Mouse (Mus musculus) limb, embryonic 12.5 days (tissue): Measurements from ENCODE around the gene Zfp936. TPM values are rescaled to one million over a fixed set of nuclear protein-coding genes. Genes with fewer than 3 reads are reported as not detected.
A peak's percentile ranks its signal among the peaks of the same experiment; 100 is the strongest.
"Not testable (repeated sequence)": the region's sequence is repeated elsewhere in the genome, so short reads cannot be mapped to it uniquely, and the experiment has no call there.

ENCODE experiments used
- ATAC-seq: fragments of 200-750 bp; cut with Nextera tagmentation; 2 replicates; pipeline ENCODE4 v1.8.0; 2017; ENCODE audit warnings: low read depth, moderate TSS enrichment; ENCODE audit not compliant: insufficient number of reproducible peaks, insufficient read depth, low FRiP score, low TSS enrichment
- H3K27ac ChIP-seq: fragments of 300-500 bp; sonication (generic); 2 replicates; pipeline ENCODE4 v1.5.1; 2016; ENCODE audit warnings: mild to moderate bottlenecking, moderate library complexity
- H3K27me3 ChIP-seq: fragments of 300-500 bp; sonication (generic); 2 replicates; pipeline ENCODE4 v1.6.1; 2016; ENCODE audit warnings: mild to moderate bottlenecking, moderate library complexity
- H3K36me3 ChIP-seq: fragments of 300-500 bp; sonication (generic); 2 replicates; pipeline ENCODE4 v1.6.1; 2016; ENCODE audit warnings: mild to moderate bottlenecking, moderate library complexity
- H3K4me1 ChIP-seq: fragments of 300-500 bp; sonication (generic); replicated peaks from 2 replicates; pipeline ENCODE4 v1.6.1; 2016
- H3K4me2 ChIP-seq: fragments of 300-500 bp; sonication (generic); 2 replicates; pipeline ENCODE4 v1.6.1; 2016; ENCODE audit warnings: mild to moderate bottlenecking, moderate library complexity
- H3K4me3 ChIP-seq: fragments of 300-500 bp; sonication (generic); replicated peaks from 2 replicates; pipeline ENCODE4 v1.5.1; 2016; ENCODE audit warnings: mild to moderate bottlenecking
- H3K9ac ChIP-seq: fragments of 300-500 bp; sonication (generic); replicated peaks from 2 replicates; pipeline ENCODE4 v1.6.1; 2016; ENCODE audit warnings: mild to moderate bottlenecking, moderate library complexity
- H3K9me3 ChIP-seq: fragments of 300-500 bp; sonication (generic); 2 replicates; pipeline ENCODE4 v1.6.1; 2016; ENCODE audit warnings: mild to moderate bottlenecking, moderate library complexity
- WGBS: fragments of 180-500 bp; shearing (Covaris S2); methylation state at CpG from one replicate; pipeline ENCODE4 v1.1.7; 2016; 5-methylcytosine and 5-hydroxymethylcytosine counted together
- microRNA-seq: library from miRNA; unstranded; fragments of <30 nt; microRNA quantifications from one replicate; pipeline ENCODE4, GENCODE M21; 2017
- polyA plus RNA-seq: library from polyadenylated mRNA; unstranded; fragments of >200 nt; fragmentation: Nextera tagmentation; extraction: Ambion mirVana; gene quantifications from 2 replicates; pipeline ENCODE4 v1.2.1, GENCODE M21; 2016

The Zfp936 gene
- not detected in 2 replicates for polyA plus RNA-seq

- H3K9ac ChIP-seq, H3K27me3 ChIP-seq, ATAC-seq, H3K36me3 ChIP-seq, H3K27ac ChIP-seq, H3K4me2 ChIP-seq, H3K4me3 ChIP-seq, H3K4me1 ChIP-seq: not testable (repeated sequence)
- 80% methylated on average over 10 of the region's 10 CpGs for WGBS
- H3K9me3 ChIP-seq = peaks cover 28% of the 10 kb centered on the region
These were observed at the start of gene Zfp936 for GRCm38 (mm10) chr7:43113929-43114328. Gene Zfp936, plus strand, starts transcription at chr7:43114229.

- H3K4me1 ChIP-seq = no peaks in the 10 kb centered on the region
- H3K9me3 ChIP-seq = peaks cover 26% of the 10 kb centered on the region
- no peaks in the 10 kb centered on the region for H3K36me3 ChIP-seq
- WGBS = 84% methylated on average over 8 of the region's 8 CpGs
- no peak overlapping the region for H3K9ac ChIP-seq
- no peak overlapping the region for H3K4me3 ChIP-seq
- H3K4me2 ChIP-seq = no peak overlapping the region
- ATAC-seq = no peak
- no peaks in the 10 kb centered on the region for H3K27me3 ChIP-seq
- H3K27ac ChIP-seq = no peak overlapping the region
These were observed 36.2 kb upstream of the Zfp936 start for GRCm38 (mm10) chr7:43077831-43078230.

- 94% methylated on average over 15 of the region's 15 CpGs for WGBS
These were observed 14.7 kb downstream of the Zfp936 start for GRCm38 (mm10) chr7:43128691-43129090.

GRCm38 (mm10) chr7:43164121-43164520 is 50.1 kb downstream of the Zfp936 start:
- H3K4me2 ChIP-seq, H3K27ac ChIP-seq, ATAC-seq, H3K9ac ChIP-seq, H3K4me1 ChIP-seq, H3K27me3 ChIP-seq, H3K36me3 ChIP-seq, H3K4me3 ChIP-seq: not testable (repeated sequence)
- 73% methylated on average over 4 of the region's 4 CpGs for WGBS
- peaks cover 75% of the 10 kb centered on the region for H3K9me3 ChIP-seq

More at GRCm38 (mm10) chr7:43128691-43129090, 14.7 kb downstream of the Zfp936 start:
- H3K27ac ChIP-seq, H3K4me1 ChIP-seq, H3K4me2 ChIP-seq, ATAC-seq, H3K27me3 ChIP-seq, H3K36me3 ChIP-seq, H3K9ac ChIP-seq, H3K4me3 ChIP-seq: not testable (repeated sequence)
- peaks cover 58% of the 10 kb centered on the region for H3K9me3 ChIP-seq

GRCm38 (mm10) chr7:43167101-43167500 is 53.1 kb downstream of the Zfp936 start:
- H3K9ac ChIP-seq, H3K27me3 ChIP-seq, H3K36me3 ChIP-seq, ATAC-seq, H3K4me3 ChIP-seq, H3K4me2 ChIP-seq, H3K27ac ChIP-seq, H3K4me1 ChIP-seq: not testable (repeated sequence)
- 83% methylated on average over 4 of the region's 4 CpGs for WGBS
- H3K9me3 ChIP-seq = peaks cover 76% of the 10 kb centered on the region

- 82% methylated on average over 1 of the region's 1 CpGs for WGBS
- H3K27me3 ChIP-seq, H3K36me3 ChIP-seq, ATAC-seq, H3K27ac ChIP-seq, H3K4me3 ChIP-seq, H3K4me1 ChIP-seq, H3K4me2 ChIP-seq, H3K9ac ChIP-seq: not testable (repeated sequence)
- H3K9me3 ChIP-seq = peaks cover 77% of the 10 kb centered on the region
These were observed 53.8 kb downstream of the Zfp936 start for GRCm38 (mm10) chr7:43167811-43168210.

GRCm38 (mm10) chr7:43168212-43168611 is 54.2 kb downstream of the Zfp936 start:
- H3K4me2 ChIP-seq, H3K4me3 ChIP-seq, H3K27me3 ChIP-seq, H3K4me1 ChIP-seq, ATAC-seq, H3K9ac ChIP-seq, H3K36me3 ChIP-seq, H3K27ac ChIP-seq: not testable (repeated sequence)
- 48% methylated on average over 1 of the region's 1 CpGs for WGBS
- H3K9me3 ChIP-seq = peaks cover 78% of the 10 kb centered on the region

GRCm38 (mm10) chr7:43177003-43177702 is 63.1 kb downstream of the Zfp936 start:
- H3K27me3 ChIP-seq = no peaks in the 10 kb centered on the region
- H3K9me3 ChIP-seq = peaks cover 71% of the 10 kb centered on the region
- ATAC-seq = 0 out of 2 replicates have a peak, but pooled peaks have one; percentile 42
- no peak overlapping the region for H3K4me2 ChIP-seq
- H3K4me3 ChIP-seq = no peak overlapping the region
- H3K27ac ChIP-seq = no peak overlapping the region
- 85% methylated on average over 14 of the region's 14 CpGs for WGBS
- H3K4me1 ChIP-seq = no peaks in the 10 kb centered on the region
- H3K36me3 ChIP-seq = no peaks in the 10 kb centered on the region
- no peak overlapping the region for H3K9ac ChIP-seq

GRCm38 (mm10) chr7:43213781-43214180 is 99.8 kb downstream of the Zfp936 start:
- not testable (repeated sequence) for H3K4me3 ChIP-seq, H3K27ac ChIP-seq, ATAC-seq, H3K36me3 ChIP-seq, H3K4me2 ChIP-seq, H3K4me1 ChIP-seq, H3K9ac ChIP-seq, H3K27me3 ChIP-seq
- WGBS = 81% methylated on average over 7 of the region's 7 CpGs
- peaks cover 27% of the 10 kb centered on the region; the same call in 1 of the 2 replicates for H3K9me3 ChIP-seq

Small RNA genes lying within 50 kb of the gene (microRNA-seq; reads per million reads assigned to microRNA genes)
- not detected for gene Gm22707

Other genes starting within 250 kb of the Zfp936 start
- not detected in 2 replicates for gene Gm2381, start 247.0 kb upstream of the Zfp936 start, polyA plus RNA-seq
- not detected in 2 replicates for gene Vmn2r63, start 180.4 kb upstream of the Zfp936 start, polyA plus RNA-seq
- gene Gm9268, start 95.5 kb upstream of the Zfp936 start, polyA plus RNA-seq = not detected in 2 replicates
- gene Zfp715, start 199.1 kb downstream of the Zfp936 start, polyA plus RNA-seq = 14.5 and 15.1 TPM in 2 replicates
- gene Siglecf, start 237.1 kb downstream of the Zfp936 start, polyA plus RNA-seq = 0.33 and 0.40 TPM in 2 replicates